ENCODE assay signal across 8 mouse cellular contexts in genomic region chr19:34666127-34666526, GRCm38 (mm10). TPM values are rescaled to one million over a fixed set of nuclear protein-coding genes. Genes with fewer than 3 reads are reported as not detected.
DNase-seq lines count a peak whose midpoint lies in the region; TF ChIP-seq lines count a peak whose summit lies in the region.
"Had no signal": no experiment of that assay in that cellular context is flagged by ENCODE, and none has a peak within 500 bp of the region (broad histone marks: within the 10 kb centered on the region; RNA-seq: fewer than 3 reads in every experiment).

No protein-coding gene starts in this region.

- no peak overlapping the region for H3K9ac ChIP-seq in ES-E14 (ENCODE audit: insufficient read depth, low read depth, low read length, poor library complexity, severe bottlenecking)
- H3K9ac ChIP-seq: limb, embryonic 15.5 days had no signal

- no peaks in the 10 kb centered on the region for H3K36me3 ChIP-seq in ES-E14 (ENCODE audit: control insufficient read depth, insufficient read depth, low read length, poor library complexity, severe bottlenecking)
- H3K36me3 ChIP-seq: limb, embryonic 15.5 days had no signal

- peak; percentile 60 for DNase-seq in CD4-positive helper T cell, adult 2 months (ENCODE audit: low read depth, low spot score)
- peak; percentile 59 for DNase-seq in ES-E14 (ENCODE audit: low read depth, low spot score)
- DNase-seq in cerebellum, adult 11 months, result peak; percentile 43
- DNase-seq in frontal cortex, postnatal 14 days (ENCODE audit: low spot score in 2 of 2), result peak; percentile 42 to 58
- peak; percentile 87 to 88 for DNase-seq in kidney, postnatal 4 days
- DNase-seq in lung, postnatal 14 days, result peak; percentile 82
- DNase-seq in skeletal muscle tissue, adult 2 months (ENCODE audit: low read depth, low spot score), result peak; percentile 33

- in situ Hi-C loops in ES-E14 (cut with MboI; ENCODE audit: low sequenced_read_pairs in 2 of 2, unreplicated experiment in 2 of 2), result loop anchor here in 1 of 2 experiments (25.0 kb wide), 1 partner anchor 329 kb away; no protein-coding TSS in a partner anchor

- no peak overlapping the region for H3K27ac ChIP-seq in ES-E14 (ENCODE audit: insufficient read depth, low read depth, low read length, poor library complexity, severe bottlenecking)
- H3K27ac ChIP-seq: limb, embryonic 15.5 days had no signal

- peaks cover 0 to 2% of the 10 kb centered on the region in 2 experiments; a peak in 1 of 4 replicates for H3K4me1 ChIP-seq in ES-E14 (ENCODE audit: control insufficient read depth in 2 of 2, insufficient read depth in 2 of 2, low read length in 2 of 2, poor library complexity in 1 of 2)
- H3K4me1 ChIP-seq: limb, embryonic 15.5 days had no signal

- no peaks in the 10 kb centered on the region for H3K9me3 ChIP-seq in ES-E14 (ENCODE audit: control insufficient read depth, insufficient read depth, low read depth, low read length)
- H3K9me3 ChIP-seq: limb, embryonic 15.5 days had no signal

- no peak overlapping the region for H3K4me3 ChIP-seq in ES-E14 (ENCODE audit: insufficient read depth in 1 of 2, low read depth in 1 of 2, low read length in 2 of 2, poor library complexity in 1 of 2, severe bottlenecking in 1 of 2)
- H3K4me3 ChIP-seq: limb, embryonic 15.5 days had no signal

TF ChIP-seq in ES-E14, 5 proteins besides CTCF, POLR2A, EP300 and RAD21:
- no peak for TF ChIP-seq HCFC1 (IDR thresholded peaks at IDR 0.05; ENCODE audit: borderline replicate concordance, insufficient read depth, low read length)
- peak; percentile 75 for TF ChIP-seq ZC3H11A (IDR thresholded peaks at IDR 0.05; ENCODE audit: borderline replicate concordance, low read depth, low read length)
- no peak for TF ChIP-seq CHD2 (IDR thresholded peaks at IDR 0.05; ENCODE audit: low read depth, low read length)
- no peak for TF ChIP-seq ZNF384 (IDR thresholded peaks at IDR 0.05; ENCODE audit: low read depth, low read length)
- no peak for TF ChIP-seq MAFK (IDR thresholded peaks at IDR 0.05; ENCODE audit: insufficient read depth, low read depth, low read length)

RNA-seq across cellular contexts. Expression of gene Ifit1, which starts 25.5 kb away (rescaled TPM):
- total RNA-seq in ES-E14 (2012; rRNA removed), result 0.16 TPM in 1 of 2 replicates, not detected in the other

RNA-seq across cellular contexts. Expression of gene Ifit1bl2, which starts 25.6 kb away (rescaled TPM):
- not detected in 2 replicates for total RNA-seq in ES-E14 (2012; rRNA removed)

RNA-seq across cellular contexts. Expression of gene Ifit3b, which starts 58.4 kb away (rescaled TPM):
- not detected in 2 replicates for total RNA-seq in ES-E14 (2012; rRNA removed)

Comparison
In these comparisons a context has a peak if more than half of its experiments do, and no peak if none do; other contexts are left out.
1. DNase-seq: peak in every context shown above with its lines; median percentile 88 in kidney, postnatal 4 days; 82 in lung, postnatal 14 days; 60 in CD4-positive helper T cell, adult 2 months; 59 in ES-E14; 50 in frontal cortex, postnatal 14 days; 43 in cerebellum, adult 11 months; 33 in skeletal muscle tissue, adult 2 months.